Mouse (Mus musculus): ENCODE results near the gene Dcbld2. TPM values are rescaled to one million over a fixed set of nuclear protein-coding genes. Genes with fewer than 3 reads are reported as not detected.

Gene Dcbld2
- polyA plus RNA-seq, 1 experiment from 2014 or later = 16.1 TPM

GRCm38 (mm10) chr16:58401079-58401478 is 7.2 kb upstream of the Dcbld2 start:
- 83% methylated on average over 2 of the region's 2 CpGs for WGBS
- no peak overlapping the region for H3K4me2 ChIP-seq (ENCODE audit: low read depth, low read length, severe bottlenecking)
- no peaks in the 10 kb centered on the region for H3K9me3 ChIP-seq (ENCODE audit: control insufficient read depth, low read length)
- no peak overlapping the region for H3K4me3 ChIP-seq (ENCODE audit: low read depth, low read length)
- DNase-seq (ENCODE audit: low spot score) (no peak), ATAC-seq (replicated peaks; ENCODE audit: low FRiP score) (no peak)
- H3K27ac ChIP-seq (ENCODE audit: low read depth, low read length) = no peak overlapping the region
- no peaks in the 10 kb centered on the region for H3K36me3 ChIP-seq (ENCODE audit: control insufficient read depth, insufficient read depth, low read length)
- H3K9ac ChIP-seq (ENCODE audit: low read length) = no peak overlapping the region
- no peaks in the 10 kb centered on the region for H3K4me1 ChIP-seq (replicated peaks; ENCODE audit: control insufficient read depth, insufficient read depth, low read length)
- H3K27me3 ChIP-seq (ENCODE audit: control insufficient read depth, insufficient read depth, low read length) = no peaks in the 10 kb centered on the region

DNA sequence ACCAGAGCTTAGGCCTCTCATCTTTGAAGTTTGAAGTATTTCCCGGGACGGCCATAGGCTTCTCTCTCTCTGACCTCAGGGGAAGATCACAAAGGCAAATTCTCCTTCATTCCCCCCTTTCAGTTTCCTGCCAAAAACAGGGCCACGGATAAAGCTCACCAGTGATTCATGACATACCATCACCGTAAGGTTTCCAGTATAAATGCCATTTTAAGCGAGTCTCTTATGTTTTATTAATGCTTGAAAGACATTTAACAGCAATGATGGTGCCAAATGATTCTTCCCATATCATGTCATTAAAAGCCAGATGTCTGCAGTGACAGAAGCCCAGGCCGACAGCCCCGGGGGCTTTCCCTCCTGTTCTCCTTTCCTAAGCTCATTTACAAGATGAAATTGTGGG is 3.6 kb upstream of the Dcbld2 start:
- no peak for DNase-seq (ENCODE audit: low spot score)
- H3K4me1 ChIP-seq (replicated peaks; ENCODE audit: control insufficient read depth, insufficient read depth, low read length) = no peaks in the 10 kb centered on the region; the same call in 1 of the 2 replicates
- H3K4me2 ChIP-seq (ENCODE audit: low read depth, low read length, severe bottlenecking) = no peak overlapping the region
- ATAC-seq (replicated peaks; ENCODE audit: low FRiP score) = no peak
- H3K27ac ChIP-seq (ENCODE audit: low read depth, low read length) = no peak overlapping the region
- H3K27me3 ChIP-seq (ENCODE audit: control insufficient read depth, insufficient read depth, low read length) = no peaks in the 10 kb centered on the region
- H3K9ac ChIP-seq (ENCODE audit: low read length) = no peak overlapping the region
- no peaks in the 10 kb centered on the region for H3K36me3 ChIP-seq (ENCODE audit: control insufficient read depth, insufficient read depth, low read length)
- H3K9me3 ChIP-seq (ENCODE audit: control insufficient read depth, low read length) = no peaks in the 10 kb centered on the region
- H3K4me3 ChIP-seq (ENCODE audit: low read depth, low read length) = no peak overlapping the region
- 71% methylated on average over 7 of the region's 7 CpGs for WGBS

GRCm38 (mm10) chr16:58405271-58405670 is 3.0 kb upstream of the Dcbld2 start:
- H3K9ac ChIP-seq (ENCODE audit: low read length) = no peak overlapping the region
- no peak overlapping the region for H3K4me2 ChIP-seq (ENCODE audit: low read depth, low read length, severe bottlenecking)
- H3K36me3 ChIP-seq (ENCODE audit: control insufficient read depth, insufficient read depth, low read length) = no peaks in the 10 kb centered on the region
- no peaks in the 10 kb centered on the region for H3K27me3 ChIP-seq (ENCODE audit: control insufficient read depth, insufficient read depth, low read length)
- WGBS = 87% methylated on average over 4 of the region's 4 CpGs
- ATAC-seq (replicated peaks; ENCODE audit: low FRiP score) = no peak
- H3K9me3 ChIP-seq (ENCODE audit: control insufficient read depth, low read length) = no peaks in the 10 kb centered on the region
- no peak overlapping the region for H3K4me3 ChIP-seq (ENCODE audit: low read depth, low read length)
- H3K27ac ChIP-seq (ENCODE audit: low read depth, low read length) = no peak overlapping the region
- no peak for DNase-seq (ENCODE audit: low spot score)
- H3K4me1 ChIP-seq (replicated peaks; ENCODE audit: control insufficient read depth, insufficient read depth, low read length) = peaks cover 2% of the 10 kb centered on the region; the same call in 1 of the 2 replicates

DNA sequence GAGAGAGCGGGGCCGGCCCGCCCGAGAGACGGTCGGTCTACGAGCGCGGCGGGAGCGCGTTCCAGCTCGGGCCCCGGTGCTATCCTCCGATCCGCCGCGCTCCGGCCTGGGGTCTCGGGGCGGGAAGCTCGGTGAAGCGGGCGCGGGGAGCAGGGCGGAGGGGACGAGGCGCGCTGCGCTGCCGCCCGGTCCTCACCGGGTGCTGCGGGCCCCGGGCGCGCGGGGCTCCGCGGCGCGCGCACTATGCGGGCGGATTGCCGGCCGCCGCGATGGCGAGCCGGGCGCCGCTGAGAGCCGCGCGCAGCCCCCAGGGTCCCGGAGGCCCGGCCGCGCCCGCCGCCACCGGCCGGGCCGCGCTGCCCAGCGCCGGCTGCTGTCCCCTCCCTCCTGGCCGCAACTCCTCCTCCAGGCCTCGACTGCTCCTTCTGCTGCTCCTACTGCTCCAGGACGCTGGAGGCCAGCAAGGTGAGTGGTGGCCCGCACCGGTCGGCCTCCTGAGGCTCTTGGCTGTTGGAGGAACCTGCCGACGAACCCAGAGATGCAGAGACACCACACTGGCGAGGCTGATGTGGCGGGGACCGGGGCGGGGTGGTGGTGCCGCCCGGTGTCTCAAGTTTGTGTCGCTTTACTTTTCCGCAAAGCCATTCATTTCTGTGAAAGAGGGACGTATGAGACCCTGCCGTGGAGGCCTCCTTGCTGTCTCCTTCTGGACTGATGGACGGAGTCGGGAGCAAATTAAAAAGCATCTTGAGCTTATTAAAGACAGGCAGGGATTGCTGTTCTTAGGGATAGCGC is 441 bp downstream of the Dcbld2 start:
- peak; percentile 66 for ATAC-seq (replicated peaks; ENCODE audit: low FRiP score)
- Histone ChIP-seq H3K9me3 (ENCODE audit: control insufficient read depth, low read length) (no peaks in the 10 kb centered on the region), H3K36me3 (ENCODE audit: control insufficient read depth, insufficient read depth, low read length) (no peaks in the 10 kb centered on the region), H3K4me2 (ENCODE audit: low read depth, low read length, severe bottlenecking) (peak overlapping the region; percentile 55), H3K27ac (ENCODE audit: low read depth, low read length) (peak overlapping the region; percentile 74; the same call in 1 of the 2 replicates), H3K9ac (ENCODE audit: low read length) (peak overlapping the region; percentile 90), H3K4me1 (replicated peaks; ENCODE audit: control insufficient read depth, insufficient read depth, low read length) (peaks cover 2% of the 10 kb centered on the region; the same call in 1 of the 2 replicates), H3K27me3 (ENCODE audit: control insufficient read depth, insufficient read depth, low read length) (no peaks in the 10 kb centered on the region), H3K4me3 (ENCODE audit: low read depth, low read length) (peak overlapping the region; percentile 91)
- peak; percentile 77 for DNase-seq (ENCODE audit: low spot score)
- WGBS = 0% methylated on average over 54 of the region's 89 CpGs

DNA sequence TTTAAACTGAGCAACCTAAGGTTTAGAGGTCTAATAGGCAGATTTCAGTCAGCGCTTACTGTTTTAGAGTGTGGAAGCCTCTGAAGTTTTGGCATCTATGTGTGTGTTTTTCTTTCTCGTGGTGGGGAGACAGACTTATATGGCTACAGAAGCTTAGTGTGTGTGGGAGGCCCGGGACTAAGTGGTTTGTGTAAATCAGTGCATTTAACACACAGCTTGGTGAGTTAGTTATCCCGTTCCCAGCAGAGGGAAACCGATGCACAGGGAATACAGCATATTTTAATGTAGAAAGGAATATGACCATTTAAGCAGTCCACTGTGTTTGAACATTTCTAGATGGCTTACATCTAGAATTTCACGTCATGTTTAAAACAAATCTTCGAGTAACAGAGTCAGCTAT is 1.6 kb downstream of the Dcbld2 start:
- 57% methylated on average over 7 of the region's 7 CpGs for WGBS
- no peaks in the 10 kb centered on the region for H3K9me3 ChIP-seq (ENCODE audit: control insufficient read depth, low read length)
- peak overlapping the region; percentile 90 for H3K9ac ChIP-seq (ENCODE audit: low read length)
- H3K4me2 ChIP-seq (ENCODE audit: low read depth, low read length, severe bottlenecking) = peak overlapping the region; percentile 55
- no peak overlapping the region for H3K27ac ChIP-seq (ENCODE audit: low read depth, low read length)
- H3K36me3 ChIP-seq (ENCODE audit: control insufficient read depth, insufficient read depth, low read length) = no peaks in the 10 kb centered on the region
- H3K4me3 ChIP-seq (ENCODE audit: low read depth, low read length) = peak overlapping the region; percentile 91
- no peaks in the 10 kb centered on the region for H3K27me3 ChIP-seq (ENCODE audit: control insufficient read depth, insufficient read depth, low read length)
- ATAC-seq (replicated peaks; ENCODE audit: low FRiP score) = no peak
- DNase-seq (ENCODE audit: low spot score) = no peak
- H3K4me1 ChIP-seq (replicated peaks; ENCODE audit: control insufficient read depth, insufficient read depth, low read length) = peaks cover 2% of the 10 kb centered on the region; the same call in 1 of the 2 replicates

DNA sequence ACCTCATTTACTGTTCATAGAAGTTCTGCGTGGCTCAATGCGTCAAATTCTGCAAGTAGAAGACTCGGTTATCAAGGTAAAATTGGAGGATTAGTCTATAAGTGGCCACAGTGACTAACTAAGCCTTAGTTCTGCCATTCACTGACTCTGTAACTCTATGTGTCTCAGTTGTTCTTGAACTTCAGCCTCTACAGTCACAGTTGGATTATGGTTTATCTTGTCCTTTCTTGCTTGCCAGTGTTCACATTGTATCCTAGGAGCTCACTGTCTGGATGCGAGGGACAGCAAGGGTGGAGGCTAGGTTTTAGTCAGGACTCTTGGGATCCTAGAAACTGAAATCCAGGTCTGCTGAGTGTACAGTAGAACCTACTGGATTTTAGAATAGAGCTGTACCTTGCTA is 6.6 kb downstream of the Dcbld2 start:
- WGBS = 95% methylated on average over 4 of the region's 4 CpGs

DNA sequence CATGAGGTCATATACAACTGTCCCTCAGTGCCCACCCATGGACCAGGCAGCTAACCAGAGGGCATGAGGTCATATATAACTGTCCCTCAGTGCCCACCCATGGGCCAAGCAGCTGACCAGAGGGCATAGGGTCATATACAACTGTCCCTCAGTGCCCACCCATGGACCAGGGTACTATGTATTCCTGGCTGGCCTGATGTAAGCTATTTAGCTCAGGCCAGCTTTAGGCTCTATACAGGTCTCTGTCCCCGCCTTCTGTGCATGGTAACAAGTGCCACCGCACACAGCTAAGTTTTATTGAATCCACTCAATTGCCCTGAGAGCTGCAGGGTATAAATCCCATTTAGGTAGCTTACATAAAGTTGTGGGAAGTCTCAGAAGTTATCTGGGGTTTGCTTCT is 7.3 kb downstream of the Dcbld2 start:
- no peak overlapping the region for H3K4me3 ChIP-seq (ENCODE audit: low read depth, low read length)
- 96% methylated on average over 2 of the region's 2 CpGs for WGBS
- H3K27me3 ChIP-seq (ENCODE audit: control insufficient read depth, insufficient read depth, low read length) = no peaks in the 10 kb centered on the region
- no peaks in the 10 kb centered on the region for H3K36me3 ChIP-seq (ENCODE audit: control insufficient read depth, insufficient read depth, low read length)
- DNase-seq (ENCODE audit: low spot score) = no peak
- no peaks in the 10 kb centered on the region for H3K4me1 ChIP-seq (replicated peaks; ENCODE audit: control insufficient read depth, insufficient read depth, low read length)
- no peak overlapping the region for H3K9ac ChIP-seq (ENCODE audit: low read length)
- H3K9me3 ChIP-seq (ENCODE audit: control insufficient read depth, low read length) = no peaks in the 10 kb centered on the region
- peak; percentile 45 for ATAC-seq (replicated peaks; ENCODE audit: low FRiP score)
- H3K4me2 ChIP-seq (ENCODE audit: low read depth, low read length, severe bottlenecking) = no peak overlapping the region
- no peak overlapping the region for H3K27ac ChIP-seq (ENCODE audit: low read depth, low read length)

More for the DNA sequence above, 6.6 kb downstream of the Dcbld2 start:
- no peak overlapping the region for H3K9ac ChIP-seq (ENCODE audit: low read length)
- no peaks in the 10 kb centered on the region for H3K36me3 ChIP-seq (ENCODE audit: control insufficient read depth, insufficient read depth, low read length)
- no peaks in the 10 kb centered on the region for H3K27me3 ChIP-seq (ENCODE audit: control insufficient read depth, insufficient read depth, low read length)
- no peak overlapping the region for H3K27ac ChIP-seq (ENCODE audit: low read depth, low read length)
- no peak overlapping the region for H3K4me2 ChIP-seq (ENCODE audit: low read depth, low read length, severe bottlenecking)
- DNase-seq (ENCODE audit: low spot score) (no peak), ATAC-seq (replicated peaks; ENCODE audit: low FRiP score) (no peak)
- H3K9me3 ChIP-seq (ENCODE audit: control insufficient read depth, low read length) = no peaks in the 10 kb centered on the region
- H3K4me3 ChIP-seq (ENCODE audit: low read depth, low read length) = no peak overlapping the region
- peaks cover 2% of the 10 kb centered on the region; the same call in 1 of the 2 replicates for H3K4me1 ChIP-seq (replicated peaks; ENCODE audit: control insufficient read depth, insufficient read depth, low read length)

DNA sequence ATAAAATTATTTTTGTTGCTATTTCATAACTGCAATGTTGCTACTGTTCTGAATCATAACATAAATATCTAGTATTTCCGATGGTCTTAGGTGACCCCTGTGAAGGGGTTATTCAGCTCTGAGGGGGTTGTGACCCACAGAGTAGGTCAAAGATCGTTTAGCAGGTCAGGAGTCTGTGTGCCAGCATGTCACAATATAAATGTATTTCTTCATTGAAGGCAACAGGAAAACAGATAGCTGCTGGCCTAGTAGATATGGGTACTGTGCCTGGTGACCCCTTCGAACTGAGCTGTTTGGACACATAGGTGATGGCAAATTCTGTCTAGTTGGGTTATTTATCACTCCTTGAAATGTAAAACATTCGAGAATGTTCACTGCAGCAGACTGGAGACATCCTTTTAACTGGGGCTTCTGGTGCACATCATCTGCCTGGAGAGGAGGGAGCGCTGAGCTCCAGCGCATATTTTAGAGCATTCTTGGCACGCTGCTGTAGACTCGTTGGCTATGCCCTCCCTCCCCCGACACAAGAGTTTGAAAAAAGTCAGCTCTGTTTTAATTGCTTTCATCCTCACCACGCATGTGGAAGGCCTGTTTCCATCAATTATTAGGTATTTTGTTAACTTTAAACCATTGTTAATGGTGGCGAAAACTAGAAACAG is 13.6 kb downstream of the Dcbld2 start:
- 76% methylated on average over 11 of the region's 11 CpGs for WGBS
- H3K4me1 ChIP-seq (replicated peaks; ENCODE audit: control insufficient read depth, insufficient read depth, low read length) = no peaks in the 10 kb centered on the region
- H3K4me3 ChIP-seq (ENCODE audit: low read depth, low read length) = no peak overlapping the region
- no peak overlapping the region for H3K9ac ChIP-seq (ENCODE audit: low read length)
- H3K4me2 ChIP-seq (ENCODE audit: low read depth, low read length, severe bottlenecking) = no peak overlapping the region
- no peaks in the 10 kb centered on the region for H3K36me3 ChIP-seq (ENCODE audit: control insufficient read depth, insufficient read depth, low read length)
- no peak for DNase-seq (ENCODE audit: low spot score)
- no peaks in the 10 kb centered on the region for H3K27me3 ChIP-seq (ENCODE audit: control insufficient read depth, insufficient read depth, low read length)
- H3K27ac ChIP-seq (ENCODE audit: low read depth, low read length) = no peak overlapping the region
- no peak for ATAC-seq (replicated peaks; ENCODE audit: low FRiP score)
- no peaks in the 10 kb centered on the region for H3K9me3 ChIP-seq (ENCODE audit: control insufficient read depth, low read length)
